20 mouse cellular contexts compared by ENCODE assay signal in genomic region chr13:74095936-74096335, GRCm38 (mm10). TPM values are rescaled to one million over a fixed set of nuclear protein-coding genes. Genes with fewer than 3 reads are reported as not detected.
"Had no signal": no experiment of that assay in that cellular context is flagged by ENCODE, and none has a peak within 500 bp of the region (broad histone marks: within the 10 kb centered on the region; RNA-seq: fewer than 3 reads in every experiment).

No protein-coding gene starts in this region.

- H3K9ac ChIP-seq: liver, embryonic 13.5 days; liver, embryonic 15.5 days; liver, postnatal 0 days; lung, embryonic 15.5 days; midbrain, embryonic 12.5 days; neural tube, embryonic 12.5 days; stomach, embryonic 15.5 days had no signal

- DNase-seq: liver; liver, embryonic 13.5 days; liver, postnatal 0 days; midbrain, embryonic 14.5 days; right cerebral cortex, postnatal 14 days; thymus, adult 2 months; thymus, postnatal 25 days; thymus, postnatal 4 days had no signal

- H3K36me3 ChIP-seq: liver, embryonic 13.5 days; liver, embryonic 15.5 days; lung, embryonic 15.5 days; midbrain, embryonic 12.5 days; neural tube, embryonic 12.5 days; stomach, embryonic 15.5 days had no signal

- H3K4me3 ChIP-seq: liver, embryonic 13.5 days; liver, embryonic 15.5 days; lung, embryonic 15.5 days; megakaryocyte, embryonic 14.5 days; midbrain, embryonic 12.5 days; neural tube, embryonic 12.5 days; stomach, embryonic 15.5 days had no signal

- H3K9me3 ChIP-seq: liver, embryonic 13.5 days; liver, embryonic 15.5 days; lung, embryonic 15.5 days; megakaryocyte, embryonic 14.5 days; midbrain, embryonic 12.5 days; neural tube, embryonic 12.5 days; stomach, embryonic 15.5 days had no signal

- H3K4me2 ChIP-seq: liver, embryonic 11.5 days; liver, embryonic 13.5 days; liver, embryonic 15.5 days; lung, embryonic 15.5 days; midbrain, embryonic 12.5 days; neural tube, embryonic 12.5 days; stomach, embryonic 15.5 days had no signal

- H3K4me1 ChIP-seq: liver, embryonic 13.5 days; liver, embryonic 15.5 days; lung, embryonic 15.5 days; midbrain, embryonic 12.5 days; neural tube, embryonic 12.5 days; stomach, embryonic 15.5 days had no signal

- H3K27me3 ChIP-seq: lung, embryonic 15.5 days; midbrain, embryonic 12.5 days; neural tube, embryonic 12.5 days; stomach, embryonic 15.5 days had no signal

- H3K27ac ChIP-seq: liver, embryonic 13.5 days; liver, embryonic 15.5 days; lung, embryonic 15.5 days; macrophage; midbrain, embryonic 12.5 days; neural tube, embryonic 12.5 days; stomach, embryonic 15.5 days; stomach, postnatal 0 days had no signal

RNA-seq across cellular contexts. Expression of gene Slc9a3, which starts 25.3 kb away (rescaled TPM):
- total RNA-seq: megakaryocyte progenitor cell, adult 5-6 weeks; monocyte, adult 5-6 weeks; neutrophil, adult 5-6 weeks had no signal
- polyA plus RNA-seq: liver, embryonic 11.5 days; liver, embryonic 13.5 days; liver, embryonic 15.5 days; liver, postnatal 0 days; lung, embryonic 15.5 days; macrophage had no signal
